Mouse (Mus musculus): ENCODE measurements around the gene Gm14692.
"Not testable (repeated sequence)": the region's sequence is repeated elsewhere in the genome, so short reads cannot be mapped to it uniquely, and the experiment has no call there.

Gm14692 gene

GRCm38 (mm10) chrX:67695398-67695797 is at the start of gene Gm14692:
Gene Gm14692, plus strand, starts transcription at chrX:67695698.
- DNase-seq, result not testable (repeated sequence)

- not testable (repeated sequence) for DNase-seq
Observed at GRCm38 (mm10) chrX:67693462-67693861, 2.0 kb upstream of the Gm14692 start, which contains the start of gene Gm1140. Gene Gm1140, minus strand, starts transcription at chrX:67693562.
